Mouse (Mus musculus) stomach, embryonic 16.5 days (tissue): ENCODE results near the gene Paxx. TPM values are rescaled to one million over a fixed set of nuclear protein-coding genes. Genes with fewer than 3 reads are reported as not detected.
A peak's percentile ranks its signal among the peaks of the same experiment; 100 is the strongest.

Source experiments
- ATAC-seq: fragments of 200-750 bp; cut with Nextera tagmentation; 2 replicates; pipeline ENCODE4 v1.8.0; 2017; ENCODE audit warnings: moderate number of reproducible peaks, moderate TSS enrichment; ENCODE audit not compliant: insufficient read depth, low FRiP score
- H3K27ac ChIP-seq: fragments of 300-500 bp; sonication (generic); 2 replicates; pipeline ENCODE4 v1.5.1; 2014; ENCODE audit warnings: low read length
- H3K27me3 ChIP-seq: fragments of 300-500 bp; sonication (generic); 2 replicates; pipeline ENCODE4 v1.6.1; 2014; ENCODE audit warnings: low read length, control low read depth, mixed read lengths; ENCODE audit not compliant: control insufficient read depth, insufficient read depth
- H3K36me3 ChIP-seq: fragments of 300-500 bp; sonication (generic); 2 replicates; pipeline ENCODE4 v1.6.1; 2014; ENCODE audit warnings: low read length; ENCODE audit not compliant: control insufficient read depth, insufficient read depth
- H3K4me1 ChIP-seq: fragments of 300-500 bp; sonication (generic); 2 replicates; pipeline ENCODE4 v1.6.1; 2014; ENCODE audit warnings: low read length, control low read depth, mixed read lengths; ENCODE audit not compliant: control insufficient read depth, insufficient read depth
- H3K4me2 ChIP-seq: fragments of 300-500 bp; sonication (generic); 2 replicates; pipeline ENCODE4 v1.6.1; 2014; ENCODE audit warnings: low read depth, low read length, mixed read lengths
- H3K4me3 ChIP-seq: fragments of 300-500 bp; sonication (generic); replicated peaks from 2 replicates; pipeline ENCODE4 v1.5.1; 2014; ENCODE audit warnings: mild to moderate bottlenecking, low read length
- H3K9ac ChIP-seq: fragments of 300-500 bp; sonication (generic); 2 replicates; pipeline ENCODE4 v1.6.1; 2014; ENCODE audit warnings: low read length
- H3K9me3 ChIP-seq: fragments of 300-500 bp; sonication (generic); replicated peaks from 2 replicates; pipeline ENCODE4 v1.6.1; 2016; ENCODE audit warnings: low read length, control low read depth; ENCODE audit not compliant: control insufficient read depth
- WGBS: fragments of 180-500 bp; shearing (Covaris S2); extraction: QIAGEN DNeasy Blood & Tissue Kit; methylation state at CpG from one replicate; pipeline ENCODE4 v1.1.7; 2014; 5-methylcytosine and 5-hydroxymethylcytosine counted together
- polyA plus RNA-seq: library from polyadenylated mRNA; unstranded; fragments of >200 nt; fragmentation: Nextera tagmentation; extraction: Ambion mirVana; gene quantifications from 2 replicates; pipeline ENCODE4 v1.2.1, GENCODE M21; 2015

The Paxx gene
- polyA plus RNA-seq, 1 experiment from 2014 or later = 44.1 TPM

- H3K4me1 ChIP-seq = no peaks in the 10 kb centered on the region
- H3K9me3 ChIP-seq = no peaks in the 10 kb centered on the region
- no peak overlapping the region for H3K27ac ChIP-seq
- H3K4me3 ChIP-seq = no peak overlapping the region
- H3K36me3 ChIP-seq = no peaks in the 10 kb centered on the region
- no peak for ATAC-seq
- no peak overlapping the region for H3K9ac ChIP-seq
- no peak overlapping the region for H3K4me2 ChIP-seq
- 87% methylated on average over 8 of the region's 8 CpGs for WGBS
- 0 out of 2 replicates have a peak, but pooled peaks cover 3% of the 10 kb centered on the region for H3K27me3 ChIP-seq
Observed at GRCm38 (mm10) chr2:25434292-25434691, 26.6 kb downstream of the Paxx start.

DNA sequence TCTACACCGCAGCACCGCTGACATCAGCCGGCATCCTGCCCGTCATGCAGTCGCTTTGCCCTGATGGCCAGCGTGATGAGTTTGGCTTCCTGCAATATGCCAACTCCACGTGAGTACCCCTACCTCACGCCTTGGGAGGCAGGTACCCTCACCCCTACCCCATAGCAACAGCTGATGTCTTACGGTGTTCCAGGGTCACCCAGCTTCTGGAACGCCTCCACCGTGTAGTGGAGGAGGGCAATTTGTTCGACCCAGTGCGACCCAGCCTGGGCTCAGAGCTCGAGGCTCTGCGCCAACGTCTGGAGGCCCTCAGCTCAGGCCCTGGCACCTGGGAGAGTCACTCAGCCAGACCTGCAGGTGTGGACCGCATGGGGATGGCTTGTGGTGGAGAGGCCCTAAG, 27.8 kb downstream of the Paxx start:
- H3K27ac ChIP-seq = no peak overlapping the region
- 0 out of 2 replicates have a peak, but pooled peaks cover 3% of the 10 kb centered on the region for H3K27me3 ChIP-seq
- no peak for ATAC-seq
- no peak overlapping the region for H3K4me3 ChIP-seq
- 83% methylated on average over 17 of the region's 17 CpGs for WGBS
- H3K4me1 ChIP-seq = no peaks in the 10 kb centered on the region
- no peak overlapping the region for H3K4me2 ChIP-seq
- no peaks in the 10 kb centered on the region for H3K36me3 ChIP-seq
- H3K9ac ChIP-seq = no peak overlapping the region
- no peaks in the 10 kb centered on the region for H3K9me3 ChIP-seq

- H3K4me1 ChIP-seq = no peaks in the 10 kb centered on the region
- H3K36me3 ChIP-seq = no peaks in the 10 kb centered on the region
- no peak overlapping the region for H3K4me3 ChIP-seq
- 79% methylated on average over 11 of the region's 11 CpGs for WGBS
- no peak overlapping the region for H3K27ac ChIP-seq
- H3K9ac ChIP-seq = no peak overlapping the region
- no peak overlapping the region for H3K4me2 ChIP-seq
- 0 out of 2 replicates have a peak, but pooled peaks cover 3% of the 10 kb centered on the region for H3K27me3 ChIP-seq
- H3K9me3 ChIP-seq = no peaks in the 10 kb centered on the region
- no peak for ATAC-seq
Observed at GRCm38 (mm10) chr2:25432326-25433098, 28.4 kb downstream of the Paxx start.

- ATAC-seq = no peak
- WGBS = 77% methylated on average over 6 of the region's 6 CpGs
- Histone ChIP-seq H3K4me1 (no peaks in the 10 kb centered on the region), H3K4me2 (no peak overlapping the region), H3K9me3 (no peaks in the 10 kb centered on the region), H3K4me3 (no peak overlapping the region), H3K27me3 (0 out of 2 replicates have a peak, but pooled peaks cover 3% of the 10 kb centered on the region), H3K36me3 (no peaks in the 10 kb centered on the region), H3K9ac (0 out of 2 replicates have a peak overlapping the region, but pooled peaks have one; percentile 26), H3K27ac (no peak overlapping the region)
Observed at GRCm38 (mm10) chr2:25431308-25431855, 29.5 kb downstream of the Paxx start.

GRCm38 (mm10) chr2:25430395-25431233, 30.3 kb downstream of the Paxx start:
- ATAC-seq = no peak
- Histone ChIP-seq H3K4me1 (no peaks in the 10 kb centered on the region), H3K27me3 (peaks cover 8% of the 10 kb centered on the region; the same call in 1 of the 2 replicates), H3K9ac (0 out of 2 replicates have a peak overlapping the region, but pooled peaks have one; percentile 26), H3K4me2 (no peak overlapping the region), H3K36me3 (no peaks in the 10 kb centered on the region), H3K9me3 (no peaks in the 10 kb centered on the region), H3K27ac (no peak overlapping the region), H3K4me3 (no peak overlapping the region)
- 74% methylated on average over 17 of the region's 17 CpGs for WGBS

DNA sequence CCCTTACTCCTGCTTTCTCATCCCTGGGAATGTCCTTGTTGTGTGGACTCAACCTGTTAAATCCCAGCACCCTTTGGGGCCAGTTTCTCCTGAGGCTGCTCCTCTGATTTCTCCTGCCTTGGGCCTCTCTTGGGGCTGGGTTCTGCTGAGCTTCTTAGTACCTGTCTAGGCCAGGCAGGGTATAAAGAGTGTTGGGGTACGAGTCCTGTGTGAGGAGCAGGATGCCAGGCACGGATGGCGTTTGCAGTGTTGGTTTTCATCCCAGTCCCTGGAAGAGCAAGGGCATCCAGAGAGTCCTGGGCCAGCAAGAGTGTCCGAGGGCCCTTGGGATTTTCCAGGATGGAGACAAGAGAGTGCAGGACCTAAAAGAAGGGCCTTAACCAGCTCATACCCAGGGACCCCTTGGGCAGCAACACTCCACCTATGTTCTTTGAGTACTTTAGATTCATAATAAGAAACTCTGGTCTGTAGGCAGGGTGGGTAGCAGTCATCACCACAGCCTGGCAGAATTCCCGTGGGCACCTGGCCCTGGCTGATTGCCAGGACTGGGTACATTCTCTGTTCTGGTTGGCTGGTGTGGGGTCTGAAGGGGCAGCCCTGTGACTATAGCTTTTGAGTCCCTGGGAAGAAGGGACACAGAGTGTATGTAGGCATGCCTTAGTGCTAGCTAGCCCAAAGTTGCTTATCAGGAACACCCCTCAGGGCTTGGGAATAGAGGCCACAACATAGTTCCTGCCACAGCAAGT, 31.3 kb downstream of the Paxx start:
- peak overlapping the region; percentile 92 for H3K4me2 ChIP-seq
- 77% methylated on average over 5 of the region's 5 CpGs for WGBS
- no peaks in the 10 kb centered on the region for H3K9me3 ChIP-seq
- no peak for ATAC-seq
- no peaks in the 10 kb centered on the region for H3K36me3 ChIP-seq
- no peaks in the 10 kb centered on the region for H3K4me1 ChIP-seq
- H3K9ac ChIP-seq = peak overlapping the region; percentile 81; the same call in 1 of the 2 replicates
- H3K27me3 ChIP-seq = peaks cover 17% of the 10 kb centered on the region
- peak overlapping the region; percentile 74; the same call in 1 of the 2 replicates for H3K4me3 ChIP-seq
- H3K27ac ChIP-seq = no peak overlapping the region

- peak within 1 kb of the TSS; percentile 92 for H3K4me2 ChIP-seq
- ATAC-seq = peak; percentile 90
- peak within 1 kb of the TSS; percentile 74 for H3K4me3 ChIP-seq
- no peaks in the 10 kb centered on the region for H3K9me3 ChIP-seq
- peaks cover 21% of the 10 kb centered on the region for H3K27me3 ChIP-seq
- no peak within 1 kb of the TSS for H3K27ac ChIP-seq
- no peaks in the 10 kb centered on the region for H3K4me1 ChIP-seq
- H3K36me3 ChIP-seq = no peaks in the 10 kb centered on the region
- WGBS = under 1% methylated on average over 84 of the region's 89 CpGs
- H3K9ac ChIP-seq = peak within 1 kb of the TSS; percentile 81
Observed at GRCm38 (mm10) chr2:25428442-25429236, 32.3 kb downstream of the Paxx start, which contains the start of gene Abca2. Gene Abca2, plus strand, starts transcription at chr2:25428703.

GRCm38 (mm10) chr2:25427256-25427655, 33.6 kb downstream of the Paxx start:
- Histone ChIP-seq H3K4me3 (no peak overlapping the region), H3K9ac (no peak overlapping the region), H3K36me3 (no peaks in the 10 kb centered on the region), H3K4me1 (no peaks in the 10 kb centered on the region), H3K27me3 (peaks cover 21% of the 10 kb centered on the region), H3K27ac (no peak overlapping the region), H3K9me3 (no peaks in the 10 kb centered on the region), H3K4me2 (no peak overlapping the region)
- no peak for ATAC-seq
- 87% methylated on average over 5 of the region's 5 CpGs for WGBS
